Comparison of ENCODE assay signal across 8 mouse cellular contexts in genomic region chr11:59471413-59472325, GRCm38 (mm10). TPM values are rescaled to one million over a fixed set of nuclear protein-coding genes. Genes with fewer than 3 reads are reported as not detected.
DNase-seq lines count a peak whose midpoint lies in the region; ATAC-seq lines count a peak whose summit lies in the region.

No protein-coding gene starts in this region.

- WGBS in intestine, embryonic 14.5 days = 5% methylated on average over 37 of the region's 37 CpGs
- WGBS in midbrain, embryonic 13.5 days = 8% methylated on average over 37 of the region's 37 CpGs

- peak overlapping the region; percentile 90 for H3K4me3 ChIP-seq in intestine, embryonic 14.5 days (ENCODE audit: low read depth, low read length)
- H3K4me3 ChIP-seq in midbrain, embryonic 13.5 days (replicated peaks) = peak overlapping the region; percentile 93

- peak; percentile 26 for DNase-seq in cerebellum, adult 11-12 months
- DNase-seq in cerebellum, postnatal 10 days = no peak
- peak; percentile 19 for DNase-seq in urinary bladder, postnatal 14 days (ENCODE audit: low spot score)
- DNase-seq in urinary bladder, postnatal 4 days (ENCODE audit: low spot score in 2 of 2) = no peak
- DNase-seq in intestine, embryonic 14.5 days (ENCODE audit: low spot score) = no peak
- DNase-seq in cerebellum, postnatal 4 days (ENCODE audit: low spot score in 2 of 2) = no peak
- DNase-seq in adrenal gland, postnatal 10 days = no peak

- H3K27ac ChIP-seq in intestine, embryonic 14.5 days (ENCODE audit: low read depth) = peak overlapping the region; percentile 77
- H3K27ac ChIP-seq in midbrain, embryonic 13.5 days = peak overlapping the region; percentile 82

- ATAC-seq in intestine, embryonic 14.5 days (replicated peaks; ENCODE audit: low FRiP score, low TSS enrichment, low read depth) = peak; percentile 75
- ATAC-seq in midbrain, embryonic 13.5 days = peak; percentile 85; the same call in 1 of the 2 replicates

- peaks cover 6% of the 10 kb centered on the region for H3K4me1 ChIP-seq in intestine, embryonic 14.5 days (replicated peaks; ENCODE audit: control insufficient read depth, insufficient read depth, low read length)
- H3K4me1 ChIP-seq in midbrain, embryonic 13.5 days (replicated peaks) = peaks cover 9% of the 10 kb centered on the region

- H3K27me3 ChIP-seq in intestine, embryonic 14.5 days (replicated peaks; ENCODE audit: control insufficient read depth, insufficient read depth, low read length) = no peaks in the 10 kb centered on the region
- H3K27me3 ChIP-seq in midbrain, embryonic 13.5 days = peaks cover 10% of the 10 kb centered on the region; the same call in 1 of the 2 replicates

- no peaks in the 10 kb centered on the region for H3K9me3 ChIP-seq in intestine, embryonic 14.5 days (ENCODE audit: control insufficient read depth, low read length)
- H3K9me3 ChIP-seq in midbrain, embryonic 13.5 days = no peaks in the 10 kb centered on the region

- peak overlapping the region; percentile 85 for H3K4me2 ChIP-seq in intestine, embryonic 14.5 days (ENCODE audit: low read length)
- peak overlapping the region; percentile 87 for H3K4me2 ChIP-seq in midbrain, embryonic 13.5 days (replicated peaks)

- no peaks in the 10 kb centered on the region for H3K36me3 ChIP-seq in intestine, embryonic 14.5 days (ENCODE audit: control insufficient read depth, insufficient read depth, low read length)
- peaks cover 2% of the 10 kb centered on the region; the same call in 1 of the 2 replicates for H3K36me3 ChIP-seq in midbrain, embryonic 13.5 days

- peak overlapping the region; percentile 92 for H3K9ac ChIP-seq in intestine, embryonic 14.5 days (ENCODE audit: low read length)
- peak overlapping the region; percentile 96 for H3K9ac ChIP-seq in midbrain, embryonic 13.5 days (replicated peaks)

RNA-seq across cellular contexts. Expression of gene Zfp867, which starts 0.6 kb away (rescaled TPM):
- polyA plus RNA-seq in intestine, embryonic 14.5 days (2014; fragmentation: Nextera tagmentation; extraction: Ambion mirVana) = 7.4 and 7.6 TPM in 2 replicates
- polyA plus RNA-seq in midbrain, embryonic 13.5 days (2015; fragmentation: Nextera tagmentation; extraction: Ambion mirVana) = 14.7 and 15.0 TPM in 2 replicates
- 1 to 10 TPM; 3.9 to 6.4 TPM for total RNA-seq in adrenal gland, postnatal 10 days (2021)

RNA-seq across cellular contexts. Expression of gene Snap47, which starts 20.7 kb away (rescaled TPM):
- polyA plus RNA-seq in intestine, embryonic 14.5 days (2014; fragmentation: Nextera tagmentation; extraction: Ambion mirVana) = 96.7 and 100 TPM in 2 replicates
- polyA plus RNA-seq in midbrain, embryonic 13.5 days (2015; fragmentation: Nextera tagmentation; extraction: Ambion mirVana) = 352 and 380 TPM in 2 replicates
- total RNA-seq in adrenal gland, postnatal 10 days (2021) = 10 to 100 TPM; 56.4 to 56.8 TPM

RNA-seq across cellular contexts. Expression of gene Jmjd4, which starts 21.8 kb away (rescaled TPM):
- 11.1 and 12.4 TPM in 2 replicates for polyA plus RNA-seq in intestine, embryonic 14.5 days (2014; fragmentation: Nextera tagmentation; extraction: Ambion mirVana)
- polyA plus RNA-seq in midbrain, embryonic 13.5 days (2015; fragmentation: Nextera tagmentation; extraction: Ambion mirVana) = 14.3 TPM in 2 replicates
- 1 to 10 TPM; 7.5 to 9.8 TPM for total RNA-seq in adrenal gland, postnatal 10 days (2021)

RNA-seq across cellular contexts. Expression of gene Zkscan17, which starts 54.9 kb away (rescaled TPM):
- polyA plus RNA-seq in intestine, embryonic 14.5 days (2014; fragmentation: Nextera tagmentation; extraction: Ambion mirVana) = 21.0 and 21.9 TPM in 2 replicates
- polyA plus RNA-seq in midbrain, embryonic 13.5 days (2015; fragmentation: Nextera tagmentation; extraction: Ambion mirVana) = 17.6 and 18.2 TPM in 2 replicates
- 10 to 100 TPM; 22.6 to 23.4 TPM for total RNA-seq in adrenal gland, postnatal 10 days (2021)

Comparison
In these comparisons a context has a peak if more than half of its experiments do, and no peak if none do; other contexts are left out.
1. DNase-seq: peak in cerebellum, adult 11-12 months (single experiment) and urinary bladder, postnatal 14 days (single experiment); none in cerebellum, postnatal 10 days (0 of 2), urinary bladder, postnatal 4 days (0 of 2), intestine, embryonic 14.5 days (single experiment), cerebellum, postnatal 4 days (0 of 2) and adrenal gland, postnatal 10 days (single experiment).